1 mouse cellular context compared by ENCODE assay signal in genomic region chr13:22036149-22036956, GRCm38 (mm10).
TF ChIP-seq lines count a peak whose summit lies in the region.

No protein-coding gene starts in this region.

TF ChIP-seq in MEL, 35 proteins besides CTCF, POLR2A, EP300 and RAD21:
- 0 out of 2 replicates have a peak, but pooled peaks have one; percentile 53 for TF ChIP-seq UBTF (IDR thresholded peaks at IDR 0.05; ENCODE audit: borderline replicate concordance, insufficient read depth, low read depth, low read length)
- TF ChIP-seq TAL1 (IDR thresholded peaks at IDR 0.05; ENCODE audit: low read length) = no peak
- no peak for TF ChIP-seq ELF1 (IDR thresholded peaks at IDR 0.05; ENCODE audit: low read depth, low read length)
- TF ChIP-seq POLR2AphosphoS5 (IDR thresholded peaks at IDR 0.05; ENCODE audit: borderline replicate concordance, low read depth, low read length) = peak; percentile 90; the same call in 1 of the 2 replicates
